In the genomic region with DNA sequence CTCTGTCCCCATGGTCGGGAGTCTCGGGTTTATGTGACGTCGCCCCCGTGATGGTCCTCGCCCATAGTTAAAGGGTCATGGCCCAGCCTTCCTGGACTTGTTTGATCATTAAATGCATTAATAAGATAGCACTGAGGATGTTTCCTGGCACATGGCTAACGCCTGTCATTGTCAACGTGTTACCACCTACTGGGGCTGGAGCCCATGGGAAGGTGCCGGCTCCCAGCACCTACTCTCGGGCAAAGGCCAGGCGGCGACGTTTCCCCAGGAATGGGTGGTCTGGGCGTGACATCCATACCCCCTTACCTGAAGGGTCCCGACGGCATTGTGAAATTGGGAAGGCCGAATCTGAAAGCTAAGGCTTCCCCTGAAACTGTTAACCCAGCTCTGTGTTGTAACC, we compare ENCODE assay signal across 8 mouse cellular contexts. TPM values are rescaled to one million over a fixed set of nuclear protein-coding genes. Genes with fewer than 3 reads are reported as not detected.
DNase-seq lines count a peak whose midpoint lies in the region; ATAC-seq lines count a peak whose summit lies in the region.

No protein-coding gene starts in this region.

- WGBS in limb, embryonic 12.5 days, result under 1% methylated on average over 17 of the region's 17 CpGs
- under 1% methylated on average over 17 of the region's 17 CpGs for WGBS in stomach, embryonic 15.5 days

- H3K27ac ChIP-seq in limb, embryonic 12.5 days, result no peak overlapping the region; the same call in 1 of the 2 replicates
- peak overlapping the region; percentile 87; the same call in 1 of the 2 replicates for H3K27ac ChIP-seq in stomach, embryonic 15.5 days

- no peaks in the 10 kb centered on the region for H3K27me3 ChIP-seq in limb, embryonic 12.5 days
- no peaks in the 10 kb centered on the region for H3K27me3 ChIP-seq in stomach, embryonic 15.5 days (replicated peaks)

- peaks cover 16% of the 10 kb centered on the region; the same call in 1 of the 2 replicates for H3K4me1 ChIP-seq in limb, embryonic 12.5 days (replicated peaks)
- 0 out of 2 replicates have a peak, but pooled peaks cover 12% of the 10 kb centered on the region for H3K4me1 ChIP-seq in stomach, embryonic 15.5 days

- H3K36me3 ChIP-seq in limb, embryonic 12.5 days, result peaks cover 20% of the 10 kb centered on the region
- peaks cover 10% of the 10 kb centered on the region for H3K36me3 ChIP-seq in stomach, embryonic 15.5 days

- H3K9me3 ChIP-seq in limb, embryonic 12.5 days, result no peaks in the 10 kb centered on the region
- H3K9me3 ChIP-seq in stomach, embryonic 15.5 days, result no peaks in the 10 kb centered on the region

- DNase-seq in adrenal gland, postnatal 25 days, result peak; percentile 21
- DNase-seq in adrenal gland, adult (ENCODE audit: inconsistent age in 2 of 2, low spot score in 1 of 2), result no peak
- DNase-seq in ovary, postnatal 14 days (ENCODE audit: low spot score), result peak; percentile 12
- DNase-seq in ovary, adult 18-20 months (ENCODE audit: low spot score), result no peak
- no peak for DNase-seq in spleen, adult 12 weeks (ENCODE audit: low spot score)
- DNase-seq in lung, postnatal 10 days, result no peak

- peak overlapping the region; percentile 59 for H3K4me3 ChIP-seq in limb, embryonic 12.5 days (replicated peaks)
- peak overlapping the region; percentile 76 for H3K4me3 ChIP-seq in stomach, embryonic 15.5 days (replicated peaks)

- H3K4me2 ChIP-seq in limb, embryonic 12.5 days, result peak overlapping the region; percentile 70
- H3K4me2 ChIP-seq in stomach, embryonic 15.5 days, result peak overlapping the region; percentile 92

- ATAC-seq in limb, embryonic 12.5 days (ENCODE audit: insufficient number of reproducible peaks, insufficient read depth, low FRiP score, low TSS enrichment, low read depth), result no peak; the same call in 1 of the 2 replicates
- ATAC-seq in stomach, embryonic 15.5 days (ENCODE audit: insufficient read depth, low FRiP score, low read depth), result no peak

- peak overlapping the region; percentile 53 for H3K9ac ChIP-seq in limb, embryonic 12.5 days (replicated peaks)
- peak overlapping the region; percentile 54 for H3K9ac ChIP-seq in stomach, embryonic 15.5 days

RNA-seq across cellular contexts. Expression of gene Tom1, which starts 0.8 kb away (rescaled TPM):
- total RNA-seq in adrenal gland, postnatal 25 days (2021), result 36.1 and 45.9 TPM in 2 replicates
- polyA plus RNA-seq in limb, embryonic 12.5 days (2016; fragmentation: Nextera tagmentation; extraction: Ambion mirVana), result 29.1 and 31.4 TPM in 2 replicates
- polyA plus RNA-seq in stomach, embryonic 15.5 days (2015; fragmentation: Nextera tagmentation; extraction: Ambion mirVana), result 23.5 and 28.4 TPM in 2 replicates

RNA-seq across cellular contexts. Expression of gene Hmgxb4, which starts 41.1 kb away (rescaled TPM):
- total RNA-seq in adrenal gland, postnatal 25 days (2021), result 27.3 and 34.5 TPM in 2 replicates
- 42.9 and 49.3 TPM in 2 replicates for polyA plus RNA-seq in limb, embryonic 12.5 days (2016; fragmentation: Nextera tagmentation; extraction: Ambion mirVana)
- polyA plus RNA-seq in stomach, embryonic 15.5 days (2015; fragmentation: Nextera tagmentation; extraction: Ambion mirVana), result 26.0 and 29.2 TPM in 2 replicates

RNA-seq across cellular contexts. Expression of gene Hmox1, which starts 59.1 kb away (rescaled TPM):
- total RNA-seq in adrenal gland, postnatal 25 days (2021), result 26.3 and 44.3 TPM in 2 replicates
- 19.3 and 23.4 TPM in 2 replicates for polyA plus RNA-seq in limb, embryonic 12.5 days (2016; fragmentation: Nextera tagmentation; extraction: Ambion mirVana)
- 25.0 and 29.0 TPM in 2 replicates for polyA plus RNA-seq in stomach, embryonic 15.5 days (2015; fragmentation: Nextera tagmentation; extraction: Ambion mirVana)

Comparison
In these comparisons a context has a peak if more than half of its experiments do, and no peak if none do; other contexts are left out.
1. DNase-seq: peak in adrenal gland, postnatal 25 days (single experiment) and ovary, postnatal 14 days (single experiment); none in adrenal gland, adult (0 of 2), ovary, adult 18-20 months (single experiment), spleen, adult 12 weeks (single experiment) and lung, postnatal 10 days (single experiment).